Mouse (Mus musculus) liver, adult 2 months (tissue): ENCODE results near the gene Sept7.

ENCODE experiments used
- CTCF ChIP-seq: fragments of 200-500 bp; IDR thresholded peaks from 2 replicates; pipeline ENCODE4 v1.5.1; 2011; ENCODE audit warnings: low read depth, low read length, control low read depth
- POLR2A ChIP-seq: fragments of 200-500 bp; IDR thresholded peaks from 2 replicates; pipeline ENCODE4 v1.6.1; 2011; ENCODE audit warnings: low read length, control low read depth; ENCODE audit not compliant: insufficient read depth; ENCODE audit errors: extremely low read depth

DNA sequence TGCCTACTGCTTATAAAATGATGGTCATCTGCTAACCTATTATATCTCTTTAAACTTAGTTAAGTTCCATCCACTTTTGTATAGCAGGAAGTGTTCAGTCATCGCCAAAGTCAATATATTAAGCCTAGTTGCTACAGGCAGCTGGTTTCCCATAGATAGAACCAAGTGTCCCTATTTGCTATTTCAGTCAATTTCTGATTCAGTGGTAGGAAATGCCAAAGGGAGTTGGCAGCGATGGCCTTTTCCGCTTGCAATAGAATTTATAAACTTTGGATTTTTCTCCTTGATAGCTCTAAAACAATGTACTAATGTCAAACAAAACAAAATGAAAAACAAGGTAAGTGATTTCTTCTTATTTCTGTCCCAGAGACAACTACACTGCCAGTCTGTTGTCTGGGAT is 5.7 kb upstream of the Sept7 start:
- no peak for TF ChIP-seq CTCF
- no peak for TF ChIP-seq POLR2A
